Mouse (Mus musculus) MEL (cell line): Measurements from ENCODE around the gene Gm20388.
A peak's percentile ranks its signal among the peaks of the same experiment; 100 is the strongest.

ENCODE experiments used
- CTCF ChIP-seq, 3 experiments: IDR thresholded peaks in 2 of 3; conservative IDR thresholded peaks in 1 of 3; 2 replicates each; pipeline ENCODE4 v1.5.1; 2011 to 2012; ENCODE audit warnings: low read length in 3 of 3, low read depth in 2 of 3, mild to moderate bottlenecking in 2 of 3, improper control_type of control experiment in 1 of 3, inconsistent platforms in 1 of 3, mixed read lengths in 1 of 3, moderate library complexity in 1 of 3; ENCODE audit not compliant: control insufficient read depth in 1 of 3, insufficient read depth in 1 of 3, poor library complexity in 1 of 3, severe bottlenecking in 1 of 3
- GATA1 ChIP-seq: IDR thresholded peaks from 2 replicates; pipeline ENCODE4 v1.6.1; 2011; ENCODE audit warnings: low read depth, low read length, improper control_type of control experiment
- NRF1 ChIP-seq: IDR thresholded peaks from 2 replicates; pipeline ENCODE4 v1.6.1; 2014; ENCODE audit warnings: low read depth, mild to moderate bottlenecking, inconsistent platforms, low read length, improper control_type of control experiment, moderate library complexity; ENCODE audit not compliant: poor library complexity, insufficient read depth, severe bottlenecking
- POLR2AphosphoS2 ChIP-seq: IDR thresholded peaks from 2 replicates; pipeline ENCODE4 v1.6.1; 2011; ENCODE audit warnings: low read length, improper control_type of control experiment
- USF1 ChIP-seq: IDR thresholded peaks from 2 replicates; pipeline ENCODE4 v1.6.1; 2014; ENCODE audit warnings: low read depth, mild to moderate bottlenecking, inconsistent platforms, low read length, improper control_type of control experiment, moderate library complexity

GRCm38 (mm10) chr8:121621879-121622278, 1711.2 kb downstream of the Gm20388 start:
- TF ChIP-seq CTCF (IDR thresholded peaks at IDR 0.05 in 2 of 3, conservative IDR thresholded peaks at IDR 0.05 in 1 of 3; ENCODE audit: control insufficient read depth in 1 of 3, insufficient read depth in 1 of 3, low read depth in 2 of 3, low read length in 3 of 3, poor library complexity in 1 of 3, severe bottlenecking in 1 of 3), result peak in 1 of 3 experiments; percentile 7; a peak in 1 of 6 replicates
- TF ChIP-seq GATA1, result no peak
- TF ChIP-seq USF1, result no peak
- TF ChIP-seq NRF1, result no peak
- TF ChIP-seq POLR2AphosphoS2, result no peak
